Mouse (Mus musculus) neural tube, embryonic 12.5 days (tissue): ENCODE results near the gene Arhgef11. TPM values are rescaled to one million over a fixed set of nuclear protein-coding genes. Genes with fewer than 3 reads are reported as not detected.
"Not testable (repeated sequence)": the region's sequence is repeated elsewhere in the genome, so short reads cannot be mapped to it uniquely, and the experiment has no call there.

Source experiments
- ATAC-seq: fragments of 200-750 bp; cut with Nextera tagmentation; 2 replicates; pipeline ENCODE4 v1.8.0; 2017; ENCODE audit warnings: low read depth, mild to moderate bottlenecking, moderate TSS enrichment, moderate library complexity; ENCODE audit not compliant: low FRiP score
- H3K27ac ChIP-seq: fragments of 300-500 bp; sonication (generic); 2 replicates; pipeline ENCODE4 v1.5.1; 2016
- H3K27me3 ChIP-seq: fragments of 300-500 bp; sonication (generic); replicated peaks from 2 replicates; pipeline ENCODE4 v1.6.1; 2016; ENCODE audit warnings: mild to moderate bottlenecking
- H3K36me3 ChIP-seq: fragments of 300-500 bp; sonication (generic); 2 replicates; pipeline ENCODE4 v1.6.1; 2016; ENCODE audit warnings: mild to moderate bottlenecking
- H3K4me1 ChIP-seq: fragments of 300-500 bp; sonication (generic); 2 replicates; pipeline ENCODE4 v1.6.1; 2016
- H3K4me2 ChIP-seq: fragments of 300-500 bp; sonication (generic); replicated peaks from 2 replicates; pipeline ENCODE4 v1.6.1; 2016; ENCODE audit warnings: mild to moderate bottlenecking
- H3K4me3 ChIP-seq: fragments of 300-500 bp; sonication (generic); 2 replicates; pipeline ENCODE4 v1.5.1; 2016
- H3K9ac ChIP-seq: fragments of 300-500 bp; sonication (generic); 2 replicates; pipeline ENCODE4 v1.6.1; 2016; ENCODE audit warnings: mild to moderate bottlenecking
- H3K9me3 ChIP-seq: fragments of 300-500 bp; sonication (generic); 2 replicates; pipeline ENCODE4 v1.6.1; 2016; ENCODE audit warnings: mild to moderate bottlenecking
- WGBS: fragments of 180-500 bp; shearing (Covaris S2); methylation state at CpG from one replicate; pipeline ENCODE4 v1.1.7; 2016; 5-methylcytosine and 5-hydroxymethylcytosine counted together
- polyA plus RNA-seq: library from polyadenylated mRNA; unstranded; fragments of >200 nt; fragmentation: Nextera tagmentation; extraction: Ambion mirVana; gene quantifications from 2 replicates; pipeline ENCODE4 v1.2.1, GENCODE M21; 2016

Gene Arhgef11
- 23.6 and 27.1 TPM in 2 replicates for polyA plus RNA-seq

DNA sequence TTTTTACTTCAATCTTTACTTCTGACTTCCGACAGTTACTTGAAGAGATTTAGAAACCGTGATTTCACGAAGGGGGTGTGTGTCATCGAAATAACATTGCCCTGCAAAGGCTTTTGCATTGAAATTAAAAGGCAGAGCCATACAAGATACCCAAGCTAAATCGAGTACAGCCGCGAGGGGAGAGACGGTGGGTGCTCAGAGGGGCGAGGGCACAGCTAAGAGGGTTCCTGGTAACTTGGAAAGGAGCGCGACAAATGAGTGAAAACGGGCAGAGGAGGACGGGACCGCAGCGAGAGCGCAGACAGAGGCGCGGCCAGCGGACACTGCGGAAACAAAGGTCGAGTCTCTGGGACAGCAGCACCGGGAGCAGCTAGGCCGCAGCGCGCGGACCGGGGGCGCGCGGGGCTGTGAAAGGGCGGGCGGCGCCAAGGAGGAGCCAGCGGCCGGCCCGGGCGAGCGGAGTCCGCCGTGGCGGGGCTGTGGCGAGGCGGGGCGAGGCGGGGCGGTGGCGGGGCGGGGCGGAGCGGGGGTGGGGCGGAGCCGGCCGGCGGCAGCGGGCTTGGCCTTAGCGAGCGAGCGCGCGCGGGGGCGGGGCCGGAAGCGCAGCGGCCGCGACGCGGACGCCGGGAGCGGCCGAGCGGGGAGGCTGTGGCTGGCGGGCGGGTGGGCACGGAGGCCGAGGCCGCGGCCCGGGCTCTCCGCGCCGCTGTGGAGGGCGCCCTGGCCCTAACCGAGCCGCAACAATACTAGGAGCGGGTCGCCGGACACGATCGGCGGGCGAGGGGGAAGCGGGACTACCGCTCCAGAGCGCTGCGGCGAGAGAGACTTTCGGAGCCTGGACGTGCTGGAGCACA, at the start of gene Arhgef11:
Arhgef11 (plus strand) TSS at position 603 of the 854 bp plus-strand sequence.
- peak within 1 kb of the TSS; percentile 94 for H3K4me2 ChIP-seq
- no peaks in the 10 kb centered on the region for H3K27me3 ChIP-seq
- peak within 1 kb of the TSS; percentile 76 for H3K4me3 ChIP-seq
- no peaks in the 10 kb centered on the region for H3K36me3 ChIP-seq
- H3K9me3 ChIP-seq = no peaks in the 10 kb centered on the region
- 2% methylated on average over 84 of the region's 101 CpGs for WGBS
- peak within 1 kb of the TSS; percentile 87 for H3K27ac ChIP-seq
- ATAC-seq = peak; percentile 93
- H3K4me1 ChIP-seq = peaks cover 37% of the 10 kb centered on the region
- H3K9ac ChIP-seq = peak within 1 kb of the TSS; percentile 93

GRCm38 (mm10) chr3:87568681-87569080, 48.7 kb upstream of the Arhgef11 start:
- Histone ChIP-seq H3K27ac (no peak overlapping the region), H3K4me2 (no peak overlapping the region), H3K36me3 (no peaks in the 10 kb centered on the region), H3K27me3 (no peaks in the 10 kb centered on the region), H3K4me1 (peaks cover 11% of the 10 kb centered on the region), H3K9me3 (no peaks in the 10 kb centered on the region), H3K9ac (no peak overlapping the region), H3K4me3 (no peak overlapping the region)
- ATAC-seq = no peak
- WGBS = 94% methylated on average over 5 of the region's 5 CpGs

DNA sequence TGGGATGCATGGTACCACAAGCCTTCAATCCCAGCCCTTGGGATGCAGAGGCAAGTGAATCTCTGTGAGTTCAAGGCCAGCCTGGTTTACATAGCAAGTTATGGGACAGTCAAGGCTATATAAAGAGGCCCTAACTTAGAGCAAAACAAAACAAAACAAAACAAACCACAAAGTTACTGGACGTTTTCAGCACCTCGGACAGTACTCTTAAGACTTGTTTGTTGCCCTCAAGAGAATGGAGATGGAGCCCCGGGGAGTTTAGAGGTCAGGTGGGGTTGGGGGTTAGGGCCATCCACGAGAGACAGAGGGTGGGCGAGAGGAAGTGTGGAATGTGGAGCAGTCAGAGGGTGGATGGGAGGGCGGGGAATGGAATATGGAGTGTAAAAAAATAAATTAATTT, 41.6 kb upstream of the Arhgef11 start:
- Histone ChIP-seq H3K4me3 (no peak overlapping the region), H3K4me2 (no peak overlapping the region), H3K4me1 (no peaks in the 10 kb centered on the region), H3K27me3 (no peaks in the 10 kb centered on the region), H3K36me3 (no peaks in the 10 kb centered on the region), H3K27ac (no peak overlapping the region), H3K9ac (no peak overlapping the region), H3K9me3 (peaks cover under 1% of the 10 kb centered on the region; the same call in 1 of the 2 replicates)
- no peak for ATAC-seq
- WGBS = 35% methylated on average over 6 of the region's 6 CpGs

DNA sequence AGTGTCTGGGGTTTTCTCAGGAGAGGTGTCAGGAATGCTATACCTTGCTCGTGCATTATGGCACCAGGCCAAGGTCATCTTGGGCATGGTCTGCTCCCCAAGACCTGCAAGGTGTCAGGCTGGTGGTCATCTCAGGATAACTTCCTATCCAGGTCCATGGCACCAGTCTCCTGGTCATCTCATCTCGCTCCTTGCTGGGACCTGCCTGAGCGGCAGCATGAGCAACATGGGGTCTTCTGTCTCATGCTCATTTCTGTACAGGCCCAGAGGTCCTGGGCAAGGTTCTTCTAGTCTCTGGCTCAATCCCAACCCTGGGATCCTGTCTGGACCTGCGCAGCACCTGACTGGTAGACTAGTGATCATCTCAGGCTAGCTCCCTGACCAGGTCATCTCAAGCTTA, 35.1 kb upstream of the Arhgef11 start:
- Histone ChIP-seq H3K27me3 (no peaks in the 10 kb centered on the region), H3K4me2 (no peak overlapping the region), H3K9me3 (peaks cover 5% of the 10 kb centered on the region), H3K4me3 (no peak overlapping the region), H3K27ac (no peak overlapping the region), H3K9ac (no peak overlapping the region), H3K36me3 (no peaks in the 10 kb centered on the region), H3K4me1 (no peaks in the 10 kb centered on the region)
- no peak for ATAC-seq
- 98% methylated on average over 4 of the region's 4 CpGs for WGBS

DNA sequence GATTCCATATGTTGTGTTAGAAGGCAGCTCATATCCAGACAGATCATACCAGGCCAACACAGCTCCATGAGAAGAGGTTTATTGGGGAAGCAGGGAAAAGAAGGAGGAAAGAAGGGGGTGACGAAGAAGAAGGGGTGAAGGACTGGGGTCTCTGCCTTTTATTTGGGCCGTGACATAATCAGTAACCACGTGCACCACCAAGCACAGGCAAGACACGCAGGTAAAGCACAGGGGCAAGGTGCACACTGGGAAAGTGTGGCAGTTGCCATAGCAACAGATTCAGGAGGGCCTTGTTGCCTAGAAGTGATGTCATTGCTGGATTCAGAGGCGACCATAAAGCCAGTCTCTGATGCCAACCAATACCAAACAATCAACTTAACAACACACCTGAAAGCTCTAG, 23.6 kb upstream of the Arhgef11 start:
- Histone ChIP-seq H3K36me3 (no peaks in the 10 kb centered on the region), H3K27me3 (no peaks in the 10 kb centered on the region), H3K4me3 (no peak overlapping the region), H3K4me1 (no peaks in the 10 kb centered on the region), H3K27ac (no peak overlapping the region), H3K9ac (no peak overlapping the region), H3K9me3 (0 out of 2 replicates have a peak, but pooled peaks cover 5% of the 10 kb centered on the region), H3K4me2 (no peak overlapping the region)
- WGBS = 83% methylated on average over 5 of the region's 5 CpGs
- no peak for ATAC-seq

DNA sequence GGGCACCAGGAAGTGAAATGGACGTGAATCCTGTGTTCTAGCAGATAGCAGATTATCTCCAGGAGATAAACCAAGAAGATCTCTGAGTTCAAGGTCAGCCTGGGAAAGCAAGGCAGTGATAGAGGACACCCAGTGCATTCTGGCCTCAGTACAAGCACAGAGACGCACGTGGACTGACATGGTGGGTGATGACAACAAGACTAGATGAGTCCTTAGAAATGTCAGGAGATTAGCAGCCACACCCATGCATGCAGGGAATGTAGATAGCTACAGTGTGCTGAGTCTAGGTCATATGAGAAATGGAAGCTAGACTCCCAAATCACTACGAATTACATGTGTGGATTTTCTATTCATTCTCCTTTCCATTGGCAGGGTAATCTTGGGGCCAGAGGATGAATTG, 22.0 kb upstream of the Arhgef11 start:
- not testable (repeated sequence) for H3K27ac ChIP-seq

GRCm38 (mm10) chr3:87601077-87601476, 16.3 kb upstream of the Arhgef11 start:
- WGBS = 95% methylated on average over 15 of the region's 15 CpGs
- not testable (repeated sequence) for H3K27ac ChIP-seq, H3K27me3 ChIP-seq, H3K4me3 ChIP-seq, H3K36me3 ChIP-seq, H3K4me1 ChIP-seq, H3K4me2 ChIP-seq, ATAC-seq, H3K9ac ChIP-seq
- H3K9me3 ChIP-seq = peaks cover 42% of the 10 kb centered on the region

More for the DNA sequence above, 22.0 kb upstream of the Arhgef11 start:
- ATAC-seq, H3K4me1 ChIP-seq, H3K27me3 ChIP-seq, H3K4me2 ChIP-seq, H3K4me3 ChIP-seq, H3K36me3 ChIP-seq, H3K9ac ChIP-seq: not testable (repeated sequence)
- 81% methylated on average over 4 of the region's 4 CpGs for WGBS
- peaks cover 17% of the 10 kb centered on the region for H3K9me3 ChIP-seq

GRCm38 (mm10) chr3:87616354-87616753, 1.0 kb upstream of the Arhgef11 start:
- Histone ChIP-seq H3K36me3 (no peaks in the 10 kb centered on the region), H3K4me2 (peak overlapping the region; percentile 94), H3K27ac (no peak overlapping the region), H3K9ac (0 out of 2 replicates have a peak overlapping the region, but pooled peaks have one; percentile 93), H3K4me3 (no peak overlapping the region), H3K27me3 (no peaks in the 10 kb centered on the region), H3K9me3 (no peaks in the 10 kb centered on the region), H3K4me1 (peaks cover 31% of the 10 kb centered on the region)
- 0 out of 2 replicates have a peak, but pooled peaks have one; percentile 41 for ATAC-seq
- 60% methylated on average over 4 of the region's 4 CpGs for WGBS

DNA sequence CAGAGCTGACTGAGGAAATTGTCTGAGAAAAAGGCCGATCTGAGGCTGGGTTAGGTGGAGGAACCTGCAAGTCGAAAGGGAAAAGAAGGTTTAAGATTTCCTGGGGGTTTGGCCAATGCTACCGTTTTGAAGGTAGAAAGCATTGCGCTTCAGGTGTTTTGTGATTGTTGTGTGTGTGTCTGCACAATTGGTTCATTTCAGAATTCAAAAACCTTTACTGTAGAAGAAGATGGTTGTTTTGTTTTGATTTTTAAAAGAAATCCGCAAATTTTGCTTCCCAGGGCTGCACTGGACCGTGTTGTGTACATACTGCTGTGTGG, 412 bp downstream of the Arhgef11 start:
- Histone ChIP-seq H3K27me3 (no peaks in the 10 kb centered on the region), H3K9ac (peak overlapping the region; percentile 93), H3K27ac (peak overlapping the region; percentile 87), H3K4me1 (peaks cover 37% of the 10 kb centered on the region), H3K9me3 (no peaks in the 10 kb centered on the region), H3K4me3 (peak overlapping the region; percentile 76), H3K36me3 (no peaks in the 10 kb centered on the region), H3K4me2 (peak overlapping the region; percentile 94)
- 3% methylated on average over 6 of the region's 6 CpGs for WGBS
- ATAC-seq = no peak

- 11% methylated on average over 3 of the region's 3 CpGs for WGBS
- Histone ChIP-seq H3K4me1 (peaks cover 37% of the 10 kb centered on the region), H3K9ac (peak overlapping the region; percentile 93), H3K4me2 (peak overlapping the region; percentile 94), H3K27ac (no peak overlapping the region), H3K4me3 (peak overlapping the region; percentile 76), H3K36me3 (no peaks in the 10 kb centered on the region), H3K9me3 (no peaks in the 10 kb centered on the region), H3K27me3 (no peaks in the 10 kb centered on the region)
- no peak for ATAC-seq
These were observed 881 bp downstream of the Arhgef11 start for GRCm38 (mm10) chr3:87618240-87618639.

DNA sequence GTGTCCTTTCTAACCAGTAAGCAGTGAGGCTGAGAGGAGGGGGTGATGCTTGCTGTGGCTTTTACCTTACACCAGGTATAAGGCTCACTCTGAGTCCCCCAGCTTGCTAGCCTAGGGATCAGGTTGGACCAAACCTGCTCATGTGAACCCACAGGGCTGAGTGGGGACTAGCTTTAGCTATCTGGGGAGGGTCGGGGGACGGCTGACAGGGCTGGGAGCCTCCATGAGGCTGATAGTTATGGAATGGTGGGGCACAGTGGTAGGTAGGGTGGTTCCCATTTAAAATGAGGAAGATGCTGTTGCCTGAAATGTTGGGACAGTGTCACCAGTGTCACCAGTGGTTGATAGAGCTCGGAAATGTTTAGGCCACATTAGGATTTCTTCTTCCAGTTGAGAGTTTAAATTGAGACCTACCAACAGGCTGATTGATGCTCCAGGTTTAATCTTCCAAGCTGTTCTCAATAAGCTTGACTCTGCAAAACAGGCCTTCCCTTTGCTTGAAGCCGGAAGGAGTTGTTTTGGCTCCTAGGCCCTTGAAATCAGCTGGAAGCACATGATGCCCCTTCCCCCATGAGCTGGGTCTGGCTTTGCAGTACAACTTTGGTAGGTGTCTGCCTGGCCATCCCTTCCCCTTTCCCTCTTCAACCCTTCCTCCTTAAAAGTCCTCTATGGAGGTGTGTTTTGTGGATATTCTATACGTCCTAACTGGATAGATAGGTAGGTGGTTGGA, 1.8 kb downstream of the Arhgef11 start:
- 53% methylated on average over 5 of the region's 5 CpGs for WGBS
- H3K9me3 ChIP-seq = no peaks in the 10 kb centered on the region
- peaks cover 37% of the 10 kb centered on the region for H3K4me1 ChIP-seq
- ATAC-seq = no peak
- peak overlapping the region; percentile 76 for H3K4me3 ChIP-seq
- H3K27me3 ChIP-seq = no peaks in the 10 kb centered on the region
- peak overlapping the region; percentile 93 for H3K9ac ChIP-seq
- H3K36me3 ChIP-seq = no peaks in the 10 kb centered on the region
- H3K4me2 ChIP-seq = peak overlapping the region; percentile 94
- H3K27ac ChIP-seq = no peak overlapping the region

- no peaks in the 10 kb centered on the region for H3K9me3 ChIP-seq
- no peak overlapping the region for H3K27ac ChIP-seq
- peak overlapping the region; percentile 94 for H3K4me2 ChIP-seq
- peak overlapping the region; percentile 76 for H3K4me3 ChIP-seq
- H3K36me3 ChIP-seq = no peaks in the 10 kb centered on the region
- H3K9ac ChIP-seq = peak overlapping the region; percentile 52
- no peak for ATAC-seq
- no peaks in the 10 kb centered on the region for H3K27me3 ChIP-seq
- peaks cover 37% of the 10 kb centered on the region for H3K4me1 ChIP-seq
- 77% methylated on average over 7 of the region's 7 CpGs for WGBS
These were observed 3.0 kb downstream of the Arhgef11 start for GRCm38 (mm10) chr3:87620218-87620891.
